ENCODE assay signal across 24 mouse cellular contexts in genomic region chr11:54298777-54299176, GRCm38 (mm10). TPM values are rescaled to one million over a fixed set of nuclear protein-coding genes. Genes with fewer than 3 reads are reported as not detected.
DNase-seq lines count a peak whose midpoint lies in the region; ATAC-seq and TF ChIP-seq lines count a peak whose summit lies in the region.
"Had no signal": no experiment of that assay in that cellular context is flagged by ENCODE, and none has a peak within 500 bp of the region (broad histone marks: within the 10 kb centered on the region; RNA-seq: fewer than 3 reads in every experiment).

No protein-coding gene starts in this region.

- no peaks in the 10 kb centered on the region for H3K79me2 ChIP-seq in heart, adult 2 months (replicated peaks; ENCODE audit: control insufficient read depth, insufficient read depth, low read length)

- no peak overlapping the region for H3K9ac ChIP-seq in heart, adult 2 months (ENCODE audit: low read depth, low read length)
- H3K9ac ChIP-seq in liver, postnatal 0 days (replicated peaks): no peak overlapping the region
- no peak overlapping the region for H3K9ac ChIP-seq in liver, embryonic 11.5 days (ENCODE audit: low read depth, low read length)
- no peak overlapping the region for H3K9ac ChIP-seq in ES-E14 (ENCODE audit: insufficient read depth, low read depth, low read length, poor library complexity, severe bottlenecking)
- no peak overlapping the region for H3K9ac ChIP-seq in stomach, postnatal 0 days (ENCODE audit: low read length)
- H3K9ac ChIP-seq: neural tube, embryonic 13.5 days had no signal

- no peak overlapping the region for H3K27ac ChIP-seq in heart, adult 2 months
- H3K27ac ChIP-seq in liver, postnatal 0 days (ENCODE audit: low read depth): no peak overlapping the region
- H3K27ac ChIP-seq in liver, embryonic 11.5 days (ENCODE audit: low read depth, low read length): no peak overlapping the region
- no peak overlapping the region for H3K27ac ChIP-seq in ES-E14 (ENCODE audit: insufficient read depth, low read depth, low read length, poor library complexity, severe bottlenecking)
- H3K27ac ChIP-seq in stomach, postnatal 0 days (replicated peaks): no peak overlapping the region
- H3K27ac ChIP-seq: hindbrain, postnatal 0 days; neural tube, embryonic 13.5 days had no signal

- ATAC-seq in liver, postnatal 0 days: no peak
- no peak for ATAC-seq in liver, embryonic 11.5 days (replicated peaks; ENCODE audit: low FRiP score)
- ATAC-seq in stomach, postnatal 0 days (ENCODE audit: low FRiP score, low TSS enrichment): no peak
- ATAC-seq: forebrain, embryonic 14.5 days; hindbrain, postnatal 0 days had no signal

- no peak overlapping the region for H3K4me3 ChIP-seq in heart, adult 2 months
- H3K4me3 ChIP-seq in liver, postnatal 0 days (ENCODE audit: low read depth, low read length): no peak overlapping the region
- H3K4me3 ChIP-seq in liver, embryonic 11.5 days (ENCODE audit: low read depth, low read length): no peak overlapping the region
- H3K4me3 ChIP-seq in ES-E14 (ENCODE audit: insufficient read depth in 1 of 2, low read depth in 1 of 2, low read length in 2 of 2, poor library complexity in 1 of 2, severe bottlenecking in 1 of 2): no peak overlapping the region
- no peak overlapping the region for H3K4me3 ChIP-seq in stomach, postnatal 0 days (ENCODE audit: low read depth, low read length)
- H3K4me3 ChIP-seq: neural tube, embryonic 13.5 days had no signal

- no peak overlapping the region for H3K4me2 ChIP-seq in liver, postnatal 0 days (ENCODE audit: low read depth, low read length)
- no peak overlapping the region for H3K4me2 ChIP-seq in liver, embryonic 11.5 days
- no peak overlapping the region for H3K4me2 ChIP-seq in stomach, postnatal 0 days (replicated peaks; ENCODE audit: low read depth)
- H3K4me2 ChIP-seq: midbrain, embryonic 11.5 days; neural tube, embryonic 13.5 days had no signal

- intact Hi-C loops in heart, adult 2 months (cut with DNase I): no loop called here
- intact Hi-C loops in left cerebral cortex, postnatal 4 days (cut with DNase I): no loop called here

- H3K4me1 ChIP-seq in heart, adult 2 months (ENCODE audit: control insufficient read depth, insufficient read depth, low read length): no peaks in the 10 kb centered on the region
- H3K4me1 ChIP-seq in liver, postnatal 0 days (ENCODE audit: insufficient read depth): peaks cover 1% of the 10 kb centered on the region; the same call in 1 of the 2 replicates
- 0 out of 2 replicates have a peak, but pooled peaks cover under 1% of the 10 kb centered on the region for H3K4me1 ChIP-seq in liver, embryonic 11.5 days (replicated peaks; ENCODE audit: control insufficient read depth, insufficient read depth, low read length)
- H3K4me1 ChIP-seq in ES-E14 (ENCODE audit: control insufficient read depth in 2 of 2, insufficient read depth in 2 of 2, low read length in 2 of 2, poor library complexity in 1 of 2): peaks cover 0 to 3% of the 10 kb centered on the region in 2 experiments; a peak in 1 of 4 replicates
- H3K4me1 ChIP-seq in stomach, postnatal 0 days (replicated peaks; ENCODE audit: control insufficient read depth, insufficient read depth): no peaks in the 10 kb centered on the region

- no peak for DNase-seq in heart, adult 2 months
- DNase-seq in heart, adult 11 months: no peak
- DNase-seq in liver, postnatal 0 days: no peak
- no peak for DNase-seq in liver, embryonic 11.5 days (ENCODE audit: low spot score)
- no peak for DNase-seq in ES-E14 (ENCODE audit: low read depth, low spot score)
- no peak for DNase-seq in stomach, postnatal 0 days (ENCODE audit: low spot score)
- no peak for DNase-seq in left cerebral cortex, postnatal 4 days
- DNase-seq: adrenal gland, postnatal 10 days; cerebellum, adult 11 months; cerebellum, postnatal 36 days; heart, postnatal 4 days; lung, adult 2 months; lung, postnatal 4 days; right cerebral cortex, postnatal 25 days; thymus, adult 18-20 months had no signal

- H3K9me3 ChIP-seq in liver, postnatal 0 days (ENCODE audit: low read length): peaks cover 3% of the 10 kb centered on the region
- H3K9me3 ChIP-seq in liver, embryonic 11.5 days (ENCODE audit: control insufficient read depth, low read length): peaks cover 4% of the 10 kb centered on the region
- H3K9me3 ChIP-seq in ES-E14 (ENCODE audit: control insufficient read depth, insufficient read depth, low read depth, low read length): no peaks in the 10 kb centered on the region
- no peaks in the 10 kb centered on the region for H3K9me3 ChIP-seq in stomach, postnatal 0 days (ENCODE audit: control insufficient read depth, low read length)

- H3K27me3 ChIP-seq in heart, adult 2 months (ENCODE audit: control insufficient read depth, insufficient read depth, low read length): peaks cover under 1% of the 10 kb centered on the region; the same call in 1 of the 2 replicates
- H3K27me3 ChIP-seq in liver, postnatal 0 days (ENCODE audit: insufficient read depth, low read length): peaks cover 16% of the 10 kb centered on the region
- peaks cover 19% of the 10 kb centered on the region for H3K27me3 ChIP-seq in liver, embryonic 11.5 days (replicated peaks; ENCODE audit: control insufficient read depth, insufficient read depth, low read length)
- no peaks in the 10 kb centered on the region for H3K27me3 ChIP-seq in stomach, postnatal 0 days (ENCODE audit: control insufficient read depth, insufficient read depth, low read length)
- H3K27me3 ChIP-seq: neural tube, embryonic 13.5 days had no signal

- in situ Hi-C loops in ES-E14 (cut with MboI; ENCODE audit: low sequenced_read_pairs in 2 of 2, unreplicated experiment in 2 of 2): no loop called here

- H3K36me3 ChIP-seq in heart, adult 2 months (ENCODE audit: control insufficient read depth, insufficient read depth, low read length): no peaks in the 10 kb centered on the region
- no peaks in the 10 kb centered on the region for H3K36me3 ChIP-seq in liver, postnatal 0 days (replicated peaks; ENCODE audit: insufficient read depth, low read length)
- H3K36me3 ChIP-seq in liver, embryonic 11.5 days (ENCODE audit: control insufficient read depth, insufficient read depth, low read length): no peaks in the 10 kb centered on the region
- no peaks in the 10 kb centered on the region for H3K36me3 ChIP-seq in ES-E14 (ENCODE audit: control insufficient read depth, insufficient read depth, low read length, poor library complexity, severe bottlenecking)
- no peaks in the 10 kb centered on the region for H3K36me3 ChIP-seq in stomach, postnatal 0 days (ENCODE audit: control insufficient read depth, insufficient read depth, low read length)
- H3K36me3 ChIP-seq: neural tube, embryonic 13.5 days had no signal

- no peak for TF ChIP-seq EP300 in heart, adult 2 months (IDR thresholded peaks at IDR 0.05; ENCODE audit: insufficient read depth, low read depth, low read length)
- no peak for TF ChIP-seq EP300 in liver, postnatal 0 days (IDR thresholded peaks at IDR 0.05; ENCODE audit: low read depth)
- no peak for TF ChIP-seq EP300 in stomach, postnatal 0 days (optimal IDR thresholded peaks at IDR 0.05)

- TF ChIP-seq POLR2A in heart, adult 2 months (IDR thresholded peaks at IDR 0.05; ENCODE audit: insufficient read depth, low read depth, low read length): no peak

- TF ChIP-seq CTCF in heart, adult 2 months (IDR thresholded peaks at IDR 0.05): peak; percentile 38
- TF ChIP-seq CTCF in liver, postnatal 0 days (IDR thresholded peaks at IDR 0.05; ENCODE audit: low read depth): peak; percentile 19; the same call in 1 of the 2 replicates
- peak; percentile 28; the same call in 1 of the 2 replicates for TF ChIP-seq CTCF in stomach, postnatal 0 days (IDR thresholded peaks at IDR 0.05; ENCODE audit: low read depth)

TF ChIP-seq in ES-E14, 5 proteins besides CTCF, POLR2A, EP300 and RAD21:
- TF ChIP-seq ZC3H11A (IDR thresholded peaks at IDR 0.05; ENCODE audit: borderline replicate concordance, low read depth, low read length): peak; percentile 11; the same call in 1 of the 2 replicates
- no peak for TF ChIP-seq HCFC1 (IDR thresholded peaks at IDR 0.05; ENCODE audit: borderline replicate concordance, insufficient read depth, low read length)

RNA-seq across cellular contexts. Expression of gene Acsl6, which starts 4.8 kb away (rescaled TPM):
- 1 to 10 TPM; 6.0 to 7.2 TPM for total RNA-seq in heart, adult 2 months (2021)
- polyA plus RNA-seq in heart, adult 2 months (2012; rRNA removed): 5.7 and 7.0 TPM in 2 replicates
- 0.49 and 0.67 TPM in 2 replicates for polyA plus RNA-seq in liver, postnatal 0 days (2015; fragmentation: Nextera tagmentation; extraction: Ambion mirVana)
- polyA plus RNA-seq in liver, embryonic 11.5 days (2014; fragmentation: Nextera tagmentation; extraction: Ambion mirVana): 2.2 and 2.3 TPM in 2 replicates
- total RNA-seq in ES-E14 (2012; rRNA removed): 3.7 and 5.3 TPM in 2 replicates
- 1.1 and 1.3 TPM in 2 replicates for polyA plus RNA-seq in stomach, postnatal 0 days (2015; fragmentation: Nextera tagmentation; extraction: Ambion mirVana)
- total RNA-seq in left cerebral cortex, postnatal 4 days (2021): 10 to 100 TPM; 89.8 to 95.8 TPM
- total RNA-seq: granulocyte monocyte progenitor cell, adult 5-6 weeks had no signal

RNA-seq across cellular contexts. Expression of gene Il3, which starts 31.7 kb away (rescaled TPM):
- total RNA-seq in heart, adult 2 months (2021): not detected
- not detected in 2 replicates for polyA plus RNA-seq in heart, adult 2 months (2012; rRNA removed)
- not detected in 2 replicates for polyA plus RNA-seq in liver, postnatal 0 days (2015; fragmentation: Nextera tagmentation; extraction: Ambion mirVana)
- not detected in 2 replicates for polyA plus RNA-seq in liver, embryonic 11.5 days (2014; fragmentation: Nextera tagmentation; extraction: Ambion mirVana)
- not detected in 2 replicates for total RNA-seq in ES-E14 (2012; rRNA removed)
- polyA plus RNA-seq in stomach, postnatal 0 days (2015; fragmentation: Nextera tagmentation; extraction: Ambion mirVana): not detected in 2 replicates
- not detected for total RNA-seq in left cerebral cortex, postnatal 4 days (2021)
- total RNA-seq: adrenal gland, postnatal 10 days; granulocyte monocyte progenitor cell, adult 5-6 weeks; heart, postnatal 4 days; hindbrain, postnatal 0 days had no signal
- polyA plus RNA-seq: brain, embryonic 14.5 days; forebrain, embryonic 14.5 days; heart, embryonic 14.5 days; hindbrain, postnatal 0 days; kidney, embryonic 14.5 days; limb, embryonic 11.5 days; lung, adult 2 months; midbrain, embryonic 11.5 days; neural tube, embryonic 13.5 days had no signal

RNA-seq across cellular contexts. Expression of gene Csf2, which starts 49.3 kb away (rescaled TPM):
- not detected for total RNA-seq in heart, adult 2 months (2021)
- polyA plus RNA-seq in heart, adult 2 months (2012; rRNA removed): not detected in 2 replicates
- polyA plus RNA-seq in liver, postnatal 0 days (2015; fragmentation: Nextera tagmentation; extraction: Ambion mirVana): not detected in 2 replicates
- not detected in 2 replicates for polyA plus RNA-seq in liver, embryonic 11.5 days (2014; fragmentation: Nextera tagmentation; extraction: Ambion mirVana)
- total RNA-seq in ES-E14 (2012; rRNA removed): not detected in 2 replicates
- not detected in 2 replicates for polyA plus RNA-seq in stomach, postnatal 0 days (2015; fragmentation: Nextera tagmentation; extraction: Ambion mirVana)
- not detected for total RNA-seq in left cerebral cortex, postnatal 4 days (2021)
- total RNA-seq: adrenal gland, postnatal 10 days; granulocyte monocyte progenitor cell, adult 5-6 weeks; heart, postnatal 4 days; hindbrain, postnatal 0 days had no signal
- polyA plus RNA-seq: brain, embryonic 14.5 days; forebrain, embryonic 14.5 days; heart, embryonic 14.5 days; hindbrain, postnatal 0 days; kidney, embryonic 14.5 days; limb, embryonic 11.5 days; midbrain, embryonic 11.5 days; neural tube, embryonic 13.5 days had no signal
